Mouse (Mus musculus) ES-E14 (cell line): ENCODE data around the gene Sytl3. TPM values are rescaled to one million over a fixed set of nuclear protein-coding genes. Genes with fewer than 3 reads are reported as not detected.
"Not testable (repeated sequence)": the region's sequence is repeated elsewhere in the genome, so short reads cannot be mapped to it uniquely, and the experiment has no call there.

Source experiments
- DNase-seq: peaks from one replicate; pipeline ENCODE4 v3.0.0-alpha.2; 2013; ENCODE audit warnings: low read depth, low spot score
- H3K27ac ChIP-seq: 2 replicates; pipeline ENCODE4 v1.5.1; 2012; ENCODE audit warnings: low read depth, mild to moderate bottlenecking, low read length, moderate library complexity, mixed read lengths; ENCODE audit not compliant: poor library complexity, insufficient read depth, severe bottlenecking
- H3K36me3 ChIP-seq: 2 replicates; pipeline ENCODE4 v1.6.1; 2012; ENCODE audit warnings: mild to moderate bottlenecking, low read length, moderate library complexity, mixed read lengths; ENCODE audit not compliant: control insufficient read depth, poor library complexity, insufficient read depth, severe bottlenecking
- H3K4me1 ChIP-seq, 2 experiments: fragments of 150-350 bp in 1 of 2; sonication (generic) in 1 of 2; 2 replicates each; pipeline ENCODE4 v1.6.1; 2012; ENCODE audit warnings: low read length in 2 of 2, mild to moderate bottlenecking in 1 of 2, mixed read lengths in 1 of 2; ENCODE audit not compliant: control insufficient read depth in 2 of 2, insufficient read depth in 2 of 2, poor library complexity in 1 of 2
- H3K4me3 ChIP-seq, 2 experiments: fragments of 150-350 bp in 1 of 2; sonication (generic) in 1 of 2; 2 replicates each; pipeline ENCODE4 v1.5.1; 2012; ENCODE audit warnings: low read length in 2 of 2, low read depth in 1 of 2, mild to moderate bottlenecking in 1 of 2, mixed read lengths in 1 of 2; ENCODE audit not compliant: insufficient read depth in 1 of 2, poor library complexity in 1 of 2, severe bottlenecking in 1 of 2
- H3K9ac ChIP-seq: 2 replicates; pipeline ENCODE4 v1.6.1; 2012; ENCODE audit warnings: low read depth, mild to moderate bottlenecking, low read length, mixed read lengths; ENCODE audit not compliant: poor library complexity, insufficient read depth, severe bottlenecking
- H3K9me3 ChIP-seq: fragments of 150-350 bp; sonication (generic); 2 replicates; pipeline ENCODE4 v1.6.1; 2012; ENCODE audit warnings: low read depth, mild to moderate bottlenecking, low read length; ENCODE audit not compliant: control insufficient read depth, insufficient read depth
- in situ Hi-C, 2 experiments: fragments of 600-800 bp; cut with MboI; formaldehyde crosslinking; loops; one replicate each; pipeline ENCODE4 v1.15.1; 2025; ENCODE audit warnings: low sequenced_read_pairs in 2 of 2, inconsistent platforms in 1 of 2; ENCODE audit not compliant: unreplicated experiment in 2 of 2
- total RNA-seq: library from RNA; depleted of rRNA; stranded (reverse); fragments of 300-350 nt; gene quantifications from 2 replicates; pipeline ENCODE4 v1.2.3, GENCODE M21; 2012

The Sytl3 gene
- total RNA-seq, 1 experiment = 7.0 TPM

DNA sequence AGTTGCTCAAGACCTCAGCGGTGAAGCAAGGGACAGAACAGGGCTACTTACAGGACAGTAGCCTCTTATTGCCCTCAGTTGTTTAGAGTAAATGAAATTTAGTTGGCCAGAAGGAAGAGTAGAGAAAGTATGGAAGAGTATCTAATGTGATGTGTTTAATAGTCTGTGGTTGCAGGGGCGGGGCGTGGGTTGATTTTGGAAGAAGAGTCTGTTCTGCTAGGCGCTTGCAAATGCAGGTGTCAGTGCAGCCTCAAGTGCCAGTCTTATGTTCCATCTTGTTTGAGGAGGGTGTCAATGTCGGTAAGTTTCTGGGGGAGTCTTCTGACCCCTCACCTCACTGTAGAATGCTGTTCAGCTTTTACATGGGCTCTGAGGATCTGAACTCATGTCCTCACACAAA lies 6.5 kb downstream of the Sytl3 start:
- H3K9ac ChIP-seq, H3K4me3 ChIP-seq, H3K36me3 ChIP-seq, H3K27ac ChIP-seq, DNase-seq, in situ Hi-C loops, H3K9me3 ChIP-seq, H3K4me1 ChIP-seq: not testable (repeated sequence)

DNA sequence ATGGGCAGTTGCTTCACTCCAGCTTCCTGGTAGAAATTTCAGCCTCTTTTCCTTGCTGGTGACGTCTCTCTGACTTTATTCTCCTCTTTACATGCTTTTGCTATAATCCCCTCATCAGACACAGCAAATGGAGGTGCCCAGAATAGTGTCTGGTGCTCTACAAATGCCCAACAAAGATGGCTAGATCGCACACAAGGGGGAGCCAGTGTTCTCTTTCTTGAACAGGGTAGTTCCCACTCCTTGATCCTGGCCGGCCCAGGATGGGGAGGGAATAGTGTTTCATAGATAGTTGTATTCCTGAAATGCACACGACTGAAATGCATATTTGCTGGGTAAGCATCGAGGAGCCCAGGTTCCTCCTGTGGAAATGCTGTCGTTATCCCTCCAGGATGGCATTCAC lies 9.6 kb downstream of the Sytl3 start:
- in situ Hi-C loops, H3K36me3 ChIP-seq, DNase-seq, H3K4me3 ChIP-seq, H3K9ac ChIP-seq, H3K9me3 ChIP-seq, H3K4me1 ChIP-seq, H3K27ac ChIP-seq: not testable (repeated sequence)

DNA sequence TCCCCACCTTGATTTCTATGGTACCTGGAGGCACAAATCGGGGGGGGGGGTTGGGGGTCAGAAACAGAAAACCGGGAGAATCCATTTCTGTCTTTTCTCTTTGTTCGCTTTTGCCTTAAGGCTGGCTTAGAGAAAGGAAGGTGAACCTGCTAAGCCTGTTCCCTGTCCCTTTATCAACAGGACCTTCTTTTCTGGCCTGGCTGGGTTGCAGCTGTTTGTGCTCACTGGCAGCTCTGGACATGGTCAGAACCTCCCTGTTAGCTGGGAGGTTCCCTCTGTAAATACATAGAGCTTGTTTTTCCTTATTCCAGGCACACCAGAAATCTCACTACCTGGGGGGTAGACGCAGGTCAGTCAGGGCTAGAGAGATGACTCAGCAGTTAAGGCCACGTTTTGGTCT lies 15.4 kb downstream of the Sytl3 start:
- H3K4me3 ChIP-seq, H3K36me3 ChIP-seq, H3K4me1 ChIP-seq, DNase-seq, H3K27ac ChIP-seq, H3K9ac ChIP-seq, in situ Hi-C loops, H3K9me3 ChIP-seq: not testable (repeated sequence)

DNA sequence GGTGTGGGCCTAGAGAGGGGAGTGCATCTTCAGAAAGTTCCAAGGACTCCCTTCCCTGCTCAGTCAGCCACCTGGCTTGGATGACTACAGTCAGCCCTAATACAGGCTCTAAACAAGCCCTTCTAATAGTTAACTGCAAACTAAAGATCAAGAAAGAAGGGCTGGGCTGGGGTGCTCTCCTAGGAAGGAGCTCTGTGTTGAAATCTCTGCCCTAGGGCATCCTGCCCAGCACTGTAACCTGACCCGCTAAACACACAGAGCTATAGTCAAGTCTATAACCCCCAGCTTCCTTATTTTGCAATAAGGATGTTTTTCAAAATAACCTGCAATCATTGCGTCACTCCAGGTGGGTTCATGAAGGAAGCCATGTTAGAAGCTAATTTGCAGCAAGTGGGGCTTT lies 19.2 kb downstream of the Sytl3 start:
- in situ Hi-C loops, H3K9me3 ChIP-seq, H3K36me3 ChIP-seq, H3K4me3 ChIP-seq, H3K27ac ChIP-seq, H3K9ac ChIP-seq, H3K4me1 ChIP-seq, DNase-seq: not testable (repeated sequence)

DNA sequence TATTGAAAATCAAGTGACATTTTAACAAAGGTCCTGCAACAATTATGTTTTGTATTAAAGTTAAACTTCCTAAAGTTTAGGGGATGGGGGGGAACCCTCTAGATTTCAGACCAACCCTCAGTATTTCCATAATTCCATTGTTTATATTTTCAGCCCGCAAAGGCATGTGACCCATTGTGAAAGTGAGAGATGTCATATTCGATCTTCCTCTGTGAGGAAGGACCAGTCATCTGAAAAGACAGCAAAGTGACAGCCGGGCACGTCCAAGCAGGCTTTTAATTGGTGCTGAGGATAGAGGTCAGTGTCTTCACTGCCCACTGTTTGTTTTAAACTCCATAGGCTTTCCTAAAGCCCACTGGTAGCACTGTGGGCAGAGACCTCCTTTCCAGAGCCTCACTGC lies 22.8 kb downstream of the Sytl3 start:
- H3K4me1 ChIP-seq, H3K36me3 ChIP-seq, H3K4me3 ChIP-seq, H3K27ac ChIP-seq, DNase-seq, H3K9me3 ChIP-seq, H3K9ac ChIP-seq, in situ Hi-C loops: not testable (repeated sequence)

DNA sequence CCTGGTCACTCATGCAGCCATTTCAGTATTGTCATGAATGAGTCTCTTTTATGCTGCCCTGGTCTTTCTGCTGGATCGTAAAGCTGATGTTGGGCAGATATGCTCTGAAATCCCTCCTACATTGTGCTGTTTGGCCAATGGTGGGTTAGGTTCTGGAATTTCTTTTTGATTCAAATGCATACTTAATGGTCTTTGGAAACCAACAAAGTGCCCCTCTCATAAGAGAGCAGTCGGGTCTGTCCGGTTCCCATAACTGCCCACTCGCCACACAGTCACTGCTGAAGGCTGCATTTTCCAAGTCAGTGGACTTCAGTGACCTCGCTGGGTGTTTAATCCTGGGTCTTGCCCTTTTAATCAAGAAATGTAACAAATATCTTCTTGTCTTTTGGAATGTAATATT lies 24.8 kb downstream of the Sytl3 start:
- DNase-seq, H3K27ac ChIP-seq, H3K9ac ChIP-seq, H3K9me3 ChIP-seq, H3K4me3 ChIP-seq, H3K36me3 ChIP-seq, in situ Hi-C loops, H3K4me1 ChIP-seq: not testable (repeated sequence)

DNA sequence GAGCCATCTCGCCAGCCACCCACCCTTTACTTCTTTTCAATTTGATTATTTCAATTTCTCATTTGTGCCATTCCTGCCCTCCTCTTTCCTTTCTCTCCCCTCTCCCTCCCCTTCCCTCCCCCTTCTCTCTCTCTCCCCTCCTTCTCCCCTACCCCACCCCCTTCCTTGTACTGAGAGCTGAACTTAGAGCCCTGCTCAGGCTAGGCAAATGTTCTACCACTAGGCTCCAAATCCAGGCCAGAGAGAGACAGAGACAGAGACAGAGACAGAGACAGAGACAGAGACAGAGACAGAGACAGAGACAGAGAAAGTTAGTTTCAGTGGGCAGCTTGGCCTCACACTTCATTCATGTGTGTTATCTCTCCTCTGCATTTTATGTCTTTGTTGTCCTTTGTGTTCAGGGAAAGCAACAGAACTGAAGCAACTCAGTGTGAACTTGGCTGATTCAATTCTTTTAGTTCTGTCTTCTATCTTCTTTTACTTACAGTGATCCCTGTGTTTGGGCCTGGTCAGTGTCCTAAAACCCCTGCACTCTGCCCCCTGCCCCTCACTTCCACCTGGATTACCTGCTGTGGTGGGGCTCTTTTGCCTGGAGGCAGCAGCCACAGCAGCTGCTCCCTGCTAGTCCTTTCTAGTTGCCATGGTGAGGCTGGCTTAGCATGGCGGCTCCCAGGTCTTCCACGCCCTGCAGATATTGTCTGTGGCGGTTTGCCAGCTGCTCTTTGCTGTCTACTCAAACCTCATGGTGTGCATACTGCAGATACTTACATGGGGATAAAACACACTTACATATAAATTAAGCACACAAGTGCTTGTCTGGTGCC lies 25.8 kb downstream of the Sytl3 start:
- H3K36me3 ChIP-seq, DNase-seq, in situ Hi-C loops: not testable (repeated sequence)

DNA sequence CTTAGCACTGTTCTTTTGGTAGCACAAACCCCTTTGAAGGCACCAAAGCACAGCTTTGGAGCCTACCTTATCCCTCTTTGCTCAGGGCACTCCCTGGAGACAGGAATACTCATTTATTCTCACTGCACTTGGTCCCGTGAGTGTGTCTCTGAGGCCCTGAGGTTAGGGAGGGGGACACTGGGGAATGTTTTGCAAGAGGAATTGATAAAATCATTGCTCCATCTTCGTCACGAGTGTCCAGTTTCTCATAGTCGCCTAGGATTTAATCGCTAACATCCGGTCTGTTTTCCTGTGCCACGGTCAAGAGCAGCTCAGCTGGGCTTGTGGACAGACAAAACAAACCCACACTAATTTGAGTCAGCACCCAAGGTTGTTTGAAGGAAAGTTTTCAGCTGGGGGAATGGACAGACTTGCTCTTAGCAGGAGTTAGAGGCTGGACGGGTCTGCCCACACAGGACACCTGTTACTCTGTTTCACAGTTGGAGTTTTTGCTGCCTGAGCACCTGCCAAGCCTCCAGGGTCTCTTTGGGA lies 26.5 kb downstream of the Sytl3 start:
- H3K27ac ChIP-seq, H3K36me3 ChIP-seq, H3K4me3 ChIP-seq, H3K9me3 ChIP-seq, in situ Hi-C loops, DNase-seq, H3K9ac ChIP-seq, H3K4me1 ChIP-seq: not testable (repeated sequence)

More for the DNA sequence above, 25.8 kb downstream of the Sytl3 start:
- not testable (repeated sequence) for H3K27ac ChIP-seq, H3K4me3 ChIP-seq, H3K4me1 ChIP-seq, H3K9me3 ChIP-seq, H3K9ac ChIP-seq
